Mouse (Mus musculus) left cerebral cortex, adult 9 months (tissue): Measurements from ENCODE around the gene Gabrr1.
A peak's percentile ranks its signal among the peaks of the same experiment; 100 is the strongest.
"Not testable (repeated sequence)": the region's sequence is repeated elsewhere in the genome, so short reads cannot be mapped to it uniquely, and the experiment has no call there.

ENCODE experiments used
- DNase-seq, 2 experiments: peaks; one replicate each; pipeline ENCODE4 v3.0.0; 2022; ENCODE audit warnings: low spot score in 2 of 2

Gabrr1 gene

DNA sequence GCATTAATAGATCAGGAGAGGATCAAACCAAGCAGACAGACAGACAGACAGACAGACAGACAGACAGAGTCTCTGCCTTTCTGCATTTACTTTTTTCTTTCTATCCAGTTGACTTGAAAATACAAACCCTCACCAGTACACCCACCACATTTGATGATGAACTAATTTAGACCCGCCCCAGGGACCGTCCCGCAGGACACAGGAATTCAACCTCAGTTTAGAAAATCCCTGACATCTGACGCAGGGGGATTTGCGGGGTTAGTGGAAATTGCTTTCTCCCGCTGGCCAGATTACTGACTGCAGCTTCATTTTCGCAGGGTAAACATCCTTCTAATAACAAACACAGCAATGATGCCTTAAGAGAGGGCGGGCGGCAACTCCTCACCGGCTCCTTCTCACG is at the start of gene Gabrr1:
Gene Gabrr1, plus strand, starts transcription at position 301 of the 400 bp plus-strand sequence.
- no peak for DNase-seq

GRCm38 (mm10) chr4:33099118-33099694 is 33.1 kb upstream of the Gabrr1 start:
- peak in 1 of 2 experiments; percentile 25 for DNase-seq

- no peak for DNase-seq
Observed at GRCm38 (mm10) chr4:33109720-33110458, 22.4 kb upstream of the Gabrr1 start.

DNA sequence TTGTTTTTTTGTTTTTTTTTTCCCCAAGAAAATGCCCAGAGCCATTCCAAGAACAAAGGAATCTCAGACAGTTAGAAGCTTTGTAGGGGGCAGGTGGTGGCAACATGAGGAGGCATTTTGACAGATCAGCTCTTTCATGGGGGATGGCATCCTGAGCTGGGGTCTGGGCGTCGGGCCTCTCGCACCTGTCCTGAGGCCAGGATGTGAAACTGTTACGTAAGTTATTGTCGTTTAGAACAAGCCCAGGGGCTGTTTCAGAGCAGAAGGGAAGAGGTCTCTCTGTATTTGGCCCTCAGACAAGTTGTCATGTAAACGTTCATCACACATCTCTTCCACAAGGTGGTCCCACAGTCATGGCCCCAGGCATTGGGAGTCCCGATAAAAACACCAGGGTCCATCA is 21.5 kb upstream of the Gabrr1 start:
- DNase-seq, result no peak

DNA sequence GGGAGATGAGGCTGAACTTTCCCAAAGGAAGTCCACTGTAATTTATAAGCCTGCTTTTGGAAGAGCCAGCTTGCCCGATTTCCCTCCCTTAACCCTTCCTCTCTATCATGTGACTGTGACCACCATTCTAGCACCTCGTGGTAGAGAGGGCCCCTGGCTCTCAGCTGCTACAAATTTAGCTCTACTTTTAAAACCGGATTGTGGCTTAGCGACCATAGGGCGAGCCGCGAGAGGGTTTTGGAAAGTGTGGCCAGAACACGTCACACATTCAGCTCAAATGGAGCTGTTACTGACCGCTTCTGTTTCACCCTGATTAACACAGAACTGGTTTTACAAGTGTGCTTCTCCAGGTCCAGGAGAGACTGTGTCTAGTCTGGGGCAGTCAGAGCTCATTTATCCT is 21.0 kb upstream of the Gabrr1 start:
- no peak for DNase-seq

GRCm38 (mm10) chr4:33112866-33113265 is 19.5 kb upstream of the Gabrr1 start:
- DNase-seq, result not testable (repeated sequence)

DNA sequence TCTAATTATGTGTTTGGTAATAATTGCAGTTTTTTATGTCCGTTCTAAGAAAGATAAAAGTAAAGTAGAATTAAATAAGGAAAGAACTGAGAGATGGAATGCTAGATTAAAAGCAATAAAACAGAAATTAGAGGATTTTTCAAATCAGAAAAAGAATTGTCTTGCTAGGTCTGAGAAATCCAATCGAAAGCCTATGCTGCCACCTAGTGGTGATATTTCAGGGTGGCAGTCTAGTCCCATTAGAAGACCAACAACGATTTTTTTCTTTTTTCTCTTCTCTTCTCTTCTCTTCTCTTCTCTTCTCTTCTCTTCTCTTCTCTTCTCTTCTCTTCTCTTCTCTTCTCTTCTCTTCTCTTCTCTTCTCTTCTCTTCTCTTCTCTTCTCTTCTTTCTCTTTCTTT is 13.2 kb upstream of the Gabrr1 start:
- peak in 1 of 2 experiments; percentile 85 for DNase-seq

DNA sequence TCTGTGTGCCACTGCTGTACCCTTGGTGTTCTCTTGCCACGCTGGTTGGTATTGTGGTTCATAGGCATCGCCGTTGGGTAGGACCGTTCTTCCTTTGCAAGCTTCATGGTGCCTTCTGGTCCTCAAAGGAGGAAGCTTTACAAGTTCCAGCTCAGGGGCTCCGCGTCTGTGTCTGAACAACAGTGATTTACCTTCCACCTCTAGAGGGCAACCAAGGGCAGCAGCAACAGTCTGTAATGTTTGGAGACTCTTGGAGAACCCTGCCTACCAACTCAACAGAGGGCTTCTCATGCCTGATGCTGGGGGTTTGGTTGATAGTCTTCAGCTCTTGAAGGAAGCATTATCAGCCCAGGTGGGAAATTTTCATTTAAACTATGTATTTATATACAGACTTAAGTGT is 7.8 kb upstream of the Gabrr1 start:
- DNase-seq, result peak in 1 of 2 experiments; percentile 50

GRCm38 (mm10) chr4:33125409-33126084 is 6.8 kb upstream of the Gabrr1 start:
- no peak for DNase-seq

GRCm38 (mm10) chr4:33146679-33147291 is 14.5 kb downstream of the Gabrr1 start:
- no peak for DNase-seq

DNA sequence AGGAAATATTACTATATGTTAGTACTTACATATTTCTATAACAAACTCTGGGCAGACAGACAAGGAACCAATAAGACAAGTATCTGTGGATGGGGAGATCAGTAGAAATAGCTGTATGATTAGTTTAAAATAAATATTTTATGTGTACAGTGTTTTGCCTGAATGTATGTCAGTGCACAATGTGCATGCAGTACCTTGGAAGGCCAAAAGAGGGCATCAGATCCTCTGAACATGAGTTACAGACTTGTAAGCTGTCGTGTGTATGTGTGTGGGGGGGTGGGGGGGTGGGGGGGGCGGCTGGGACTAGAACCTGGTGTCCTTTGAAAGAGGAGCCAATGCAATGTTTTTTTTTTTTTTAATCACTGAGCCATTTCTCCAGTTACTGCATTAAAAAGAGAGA is 15.5 kb downstream of the Gabrr1 start:
- DNase-seq, result peak in 1 of 2 experiments; percentile 23

- no peak for DNase-seq
Observed at GRCm38 (mm10) chr4:33149150-33149549, 16.8 kb downstream of the Gabrr1 start.

- no peak for DNase-seq
Observed at GRCm38 (mm10) chr4:33152087-33153038, 20.0 kb downstream of the Gabrr1 start.

DNA sequence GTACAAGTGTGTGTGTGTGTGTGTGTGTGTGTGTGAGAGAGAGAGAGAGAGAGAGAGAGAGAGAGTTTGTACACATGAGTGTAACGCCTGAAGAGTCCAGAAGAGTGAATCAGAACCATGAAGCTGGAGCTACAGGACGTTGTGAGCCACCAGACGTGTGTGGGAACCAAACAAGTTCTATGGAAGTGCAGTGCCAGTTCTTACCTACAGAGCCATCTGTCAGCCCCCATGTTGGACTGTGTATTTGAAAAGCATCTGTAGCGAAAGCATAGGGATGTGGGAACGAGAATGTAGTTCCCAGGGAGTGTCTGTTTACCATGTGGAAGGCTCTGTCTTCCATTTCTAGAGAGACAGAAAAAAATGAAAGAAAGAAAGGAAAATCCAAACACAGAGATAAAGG is 51.2 kb downstream of the Gabrr1 start:
- peak in 1 of 2 experiments; percentile 23 for DNase-seq

DNA sequence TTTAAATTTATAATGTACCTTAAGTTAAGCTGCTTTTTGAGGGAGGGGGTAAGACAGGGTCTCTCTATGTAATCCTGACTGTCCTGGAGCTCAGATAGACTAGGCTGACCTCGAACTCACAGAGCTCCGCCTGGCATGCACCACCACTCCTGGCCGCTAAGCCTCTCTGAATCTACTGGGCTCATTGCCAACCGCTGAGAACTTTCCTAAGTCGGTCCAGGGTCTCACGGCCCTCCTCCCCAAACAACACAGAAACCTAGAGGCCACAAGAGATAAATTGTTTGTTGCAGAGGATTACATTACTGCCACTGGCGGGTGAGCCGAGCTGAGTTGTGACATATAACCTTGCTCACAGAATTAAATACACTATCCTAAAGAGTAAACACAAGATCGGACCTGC is 55.8 kb downstream of the Gabrr1 start:
- peak in 1 of 2 experiments; percentile 20 for DNase-seq

- peak; percentile 66 to 89 for DNase-seq
Observed at GRCm38 (mm10) chr4:33188781-33189734, 56.7 kb downstream of the Gabrr1 start.

DNA sequence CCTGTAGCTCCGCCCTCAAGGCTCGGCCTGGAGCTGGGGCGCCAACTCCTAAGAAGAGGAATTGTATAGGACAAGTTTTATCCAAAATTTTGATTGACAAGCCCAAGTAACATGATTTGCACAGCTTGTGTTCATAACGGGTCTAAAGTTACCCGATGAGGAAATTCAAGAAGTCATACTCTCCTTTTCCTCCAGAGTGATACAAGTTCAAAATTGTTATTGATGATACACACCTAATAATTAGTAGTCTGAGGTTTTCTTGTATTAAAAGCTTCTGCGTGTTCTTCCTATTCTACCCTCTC is 57.4 kb downstream of the Gabrr1 start, which contains the start of gene Pm20d2:
Gene Pm20d2, minus strand, starts transcription at position 3 of the 302 bp plus-strand sequence.
- DNase-seq, result no peak

DNA sequence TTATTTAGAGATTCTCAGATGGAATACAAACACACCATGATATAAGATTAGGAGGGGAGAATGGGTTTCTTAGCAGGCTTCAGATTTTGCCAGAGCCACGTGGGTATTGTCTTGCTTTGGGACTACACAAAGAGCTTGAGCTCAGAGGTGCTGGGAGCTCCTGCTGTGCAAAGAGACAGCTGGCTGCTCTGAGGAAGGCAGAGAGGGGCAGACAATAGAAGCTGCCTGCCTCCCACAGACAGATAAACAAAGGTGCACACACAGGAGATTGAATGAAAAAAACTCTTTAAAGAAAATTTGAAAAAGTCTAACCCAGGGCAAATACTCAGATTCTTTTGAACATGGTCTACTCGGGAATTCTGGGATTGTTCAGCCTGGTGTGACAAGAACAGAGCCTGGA is 65.8 kb downstream of the Gabrr1 start:
- DNase-seq, result no peak

- peak in 1 of 2 experiments; percentile 30 for DNase-seq
Observed at GRCm38 (mm10) chr4:33204682-33205081, 72.4 kb downstream of the Gabrr1 start.

DNA sequence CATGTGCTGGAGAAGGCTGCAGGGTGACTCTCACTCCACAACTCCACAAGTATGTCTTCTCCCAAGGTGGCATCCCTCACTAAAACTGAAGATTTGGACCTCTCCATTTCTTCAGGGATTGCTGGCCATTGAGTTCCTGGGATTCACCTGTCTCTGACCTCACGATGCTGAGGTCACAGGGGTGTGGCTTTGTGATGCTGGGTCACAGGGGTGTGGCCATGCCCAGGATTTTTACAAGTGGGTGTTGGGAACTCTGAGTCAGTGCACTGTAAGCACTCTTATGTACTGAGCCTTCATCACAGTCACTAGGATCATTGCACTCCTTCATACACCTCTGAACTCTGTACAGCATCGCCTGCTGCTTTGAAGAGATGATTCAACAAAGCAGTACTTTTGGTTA is 75.2 kb downstream of the Gabrr1 start:
- no peak for DNase-seq
